Mouse (Mus musculus) duodenum, adult 2 months (tissue): ENCODE data around the gene Atg4c. TPM values are rescaled to one million over a fixed set of nuclear protein-coding genes. Genes with fewer than 3 reads are reported as not detected.

Experiments
- polyA plus RNA-seq: library from polyadenylated mRNA; depleted of rRNA; stranded (reverse); fragments of >200 nt; gene quantifications from 2 replicates; pipeline ENCODE4 v1.2.3, GENCODE M21; 2012; ENCODE audit warnings: low replicate concordance; rRNA removed

Atg4c gene
- 0.77 and 2.2 TPM in 2 replicates for polyA plus RNA-seq

GRCm38 (mm10) chr4:99193810-99194582, at the start of gene Atg4c:
Atg4c (plus strand) TSS chr4:99193934.

Other genes starting within 250 kb of the Atg4c start
- not detected in 2 replicates for gene Angptl3, start 163.0 kb upstream of the Atg4c start, polyA plus RNA-seq
- gene Dock7, start 73.0 kb upstream of the Atg4c start, polyA plus RNA-seq: 4.4 and 7.5 TPM in 2 replicates
- gene Gm12689, start 102.0 kb downstream of the Atg4c start, polyA plus RNA-seq: 0.69 and 0.71 TPM in 2 replicates